Mouse (Mus musculus) heart, embryonic 11.5 days (tissue): ENCODE measurements around the gene Olah. TPM values are rescaled to one million over a fixed set of nuclear protein-coding genes. Genes with fewer than 3 reads are reported as not detected.
A peak's percentile ranks its signal among the peaks of the same experiment; 100 is the strongest.

Experiments used
- ATAC-seq: fragments of 200-750 bp; cut with Nextera tagmentation; replicated peaks from 2 replicates; pipeline ENCODE4 v1.8.0; 2017; ENCODE audit warnings: moderate library complexity; ENCODE audit not compliant: insufficient number of reproducible peaks, low FRiP score, low TSS enrichment
- H3K27ac ChIP-seq: fragments of 300-500 bp; sonication (generic); 2 replicates; pipeline ENCODE4 v1.5.1; 2014; ENCODE audit warnings: mild to moderate bottlenecking, low read depth, low read length
- H3K27me3 ChIP-seq: fragments of 300-500 bp; sonication (generic); 2 replicates; pipeline ENCODE4 v1.6.1; 2014; ENCODE audit warnings: mild to moderate bottlenecking, low read length, mixed read lengths; ENCODE audit not compliant: control insufficient read depth, insufficient read depth
- H3K36me3 ChIP-seq: fragments of 300-500 bp; sonication (generic); 2 replicates; pipeline ENCODE4 v1.6.1; 2014; ENCODE audit warnings: mild to moderate bottlenecking, low read length, moderate library complexity, mixed read lengths; ENCODE audit not compliant: control insufficient read depth, insufficient read depth
- H3K4me1 ChIP-seq: fragments of 300-500 bp; sonication (generic); 2 replicates; pipeline ENCODE4 v1.6.1; 2014; ENCODE audit warnings: low read length; ENCODE audit not compliant: control insufficient read depth, insufficient read depth
- H3K4me2 ChIP-seq: fragments of 300-500 bp; sonication (generic); 2 replicates; pipeline ENCODE4 v1.6.1; 2014; ENCODE audit warnings: mild to moderate bottlenecking, moderate library complexity
- H3K4me3 ChIP-seq: fragments of 300-500 bp; sonication (generic); 2 replicates; pipeline ENCODE4 v1.5.1; 2014; ENCODE audit warnings: low read depth, low read length
- H3K9ac ChIP-seq: fragments of 300-500 bp; sonication (generic); 2 replicates; pipeline ENCODE4 v1.6.1; 2014; ENCODE audit warnings: mild to moderate bottlenecking, low read depth, low read length, moderate library complexity
- H3K9me3 ChIP-seq: fragments of 300-500 bp; sonication (generic); replicated peaks from 2 replicates; pipeline ENCODE4 v1.6.1; 2016; ENCODE audit warnings: low read length; ENCODE audit not compliant: control insufficient read depth
- WGBS: fragments of 180-500 bp; shearing (Covaris S2); extraction: QIAGEN DNeasy Blood & Tissue Kit; methylation state at CpG from one replicate; pipeline ENCODE4 v1.1.7; 2014; ENCODE audit not compliant: insufficient replicate concordance; 5-methylcytosine and 5-hydroxymethylcytosine counted together
- polyA plus RNA-seq: library from polyadenylated mRNA; unstranded; fragments of >200 nt; fragmentation: Nextera tagmentation; extraction: Ambion mirVana; gene quantifications from 2 replicates; pipeline ENCODE4 v1.2.1, GENCODE M21; 2014

Olah gene
- polyA plus RNA-seq, 1 experiment from 2014 or later: not detected

DNA sequence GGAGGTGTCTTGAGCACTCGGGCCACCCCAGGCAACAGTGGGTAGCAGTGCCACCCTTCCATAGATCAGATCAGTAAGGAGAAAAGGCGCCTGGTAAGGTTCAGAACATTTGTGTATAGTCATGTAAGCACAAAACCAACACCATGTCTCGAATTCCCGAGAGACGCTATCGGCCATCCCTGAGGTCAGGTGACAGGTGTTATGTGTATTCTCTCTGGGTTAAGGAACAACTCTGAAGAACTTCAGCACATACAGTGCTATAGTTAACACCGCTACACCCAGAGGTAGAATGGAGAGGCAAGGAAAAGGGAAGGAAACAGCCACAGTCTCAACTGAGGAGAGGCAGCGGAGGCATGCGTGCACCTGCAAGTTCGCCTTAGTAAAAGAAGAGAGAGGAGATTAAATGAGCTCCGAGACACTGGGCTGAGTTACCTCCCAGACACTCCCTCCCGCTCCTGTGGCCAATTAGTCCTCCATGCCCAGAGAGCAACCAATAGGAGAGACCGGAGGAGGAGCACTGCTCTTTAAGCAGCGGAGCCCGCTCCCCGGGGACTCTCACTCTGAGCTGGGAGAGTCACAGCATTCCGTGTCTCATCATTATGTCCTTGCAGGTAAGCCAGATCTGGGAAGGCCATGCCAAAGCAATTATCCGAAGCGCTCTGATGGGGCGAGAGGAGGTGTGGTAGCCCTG is 61.3 kb downstream of the Olah start, which contains the start of gene Acbd7:
Gene Acbd7, plus strand, starts transcription at position 558 of the 691 bp plus-strand sequence.
- H3K4me1 ChIP-seq: 0 out of 2 replicates have a peak, but pooled peaks cover 6% of the 10 kb centered on the region
- no peaks in the 10 kb centered on the region for H3K36me3 ChIP-seq
- no peak within 1 kb of the TSS for H3K27ac ChIP-seq
- 0 out of 2 replicates have a peak, but pooled peaks have one; percentile 40 for ATAC-seq
- H3K9me3 ChIP-seq: no peaks in the 10 kb centered on the region
- no peak within 1 kb of the TSS for H3K9ac ChIP-seq
- H3K4me2 ChIP-seq: peak within 1 kb of the TSS; percentile 75
- 4% methylated on average over 20 of the region's 20 CpGs for WGBS
- peak within 1 kb of the TSS; percentile 41 for H3K4me3 ChIP-seq
- H3K27me3 ChIP-seq: no peaks in the 10 kb centered on the region

DNA sequence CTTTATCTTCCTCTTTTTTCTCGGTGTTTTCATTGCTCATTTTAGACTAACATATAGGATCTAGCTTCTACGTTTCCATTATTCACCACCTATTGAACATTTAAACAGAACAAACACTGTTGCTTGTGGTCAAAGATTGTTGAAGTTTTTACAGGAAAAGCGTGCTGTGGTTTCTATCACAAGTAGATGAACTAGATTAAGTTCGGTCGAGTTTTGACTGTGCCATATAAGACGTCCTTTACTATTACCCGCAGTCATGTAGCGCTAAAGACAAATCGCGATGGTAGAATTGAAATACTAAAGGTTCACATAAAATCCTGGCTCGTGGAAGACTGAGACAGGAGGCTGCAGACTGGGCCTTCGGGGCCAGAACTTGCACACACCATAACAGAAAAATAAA is 63.2 kb downstream of the Olah start:
- Histone ChIP-seq H3K27me3 (no peaks in the 10 kb centered on the region), H3K36me3 (0 out of 2 replicates have a peak, but pooled peaks cover 3% of the 10 kb centered on the region), H3K9ac (no peak overlapping the region), H3K27ac (no peak overlapping the region), H3K4me2 (no peak overlapping the region), H3K9me3 (no peaks in the 10 kb centered on the region), H3K4me3 (no peak overlapping the region), H3K4me1 (0 out of 2 replicates have a peak, but pooled peaks cover 6% of the 10 kb centered on the region)
- WGBS: 86% methylated on average over 12 of the region's 12 CpGs
- no peak for ATAC-seq

DNA sequence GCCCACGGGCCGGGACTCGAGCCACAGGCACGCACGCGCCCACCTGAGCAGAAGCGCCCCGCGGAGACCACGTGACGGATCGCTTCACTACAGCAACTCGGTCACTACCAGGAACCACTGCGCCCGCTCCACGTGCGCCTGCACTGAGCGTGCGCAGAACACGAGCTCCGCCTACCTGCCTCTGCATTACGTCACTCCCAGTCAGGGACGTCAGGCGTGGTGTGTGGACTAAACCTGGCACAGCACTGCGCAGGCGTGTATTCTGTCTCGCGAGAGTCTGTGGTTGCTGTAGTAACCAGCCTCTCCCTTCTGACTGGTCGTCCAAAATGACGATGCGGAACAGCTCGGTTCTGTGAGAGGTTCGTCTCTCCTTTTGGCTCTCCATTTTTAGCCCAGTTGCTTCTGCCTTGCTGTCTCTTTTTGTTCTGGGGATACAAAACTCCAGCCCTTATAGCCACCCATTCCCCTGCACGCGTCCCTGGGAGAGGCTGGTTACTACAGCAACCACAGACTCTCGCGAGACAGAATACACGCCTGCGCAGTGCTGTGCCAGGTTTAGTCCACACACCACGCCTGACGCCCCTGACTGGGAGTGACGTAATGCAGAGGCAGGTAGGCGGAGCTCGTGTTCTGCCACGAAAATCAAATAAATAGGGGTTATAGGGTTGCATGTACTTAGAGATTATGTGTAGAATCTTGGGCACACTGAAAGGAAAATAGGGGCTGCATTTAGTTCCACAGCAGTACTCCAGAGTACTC is 64.3 kb downstream of the Olah start, which contains the start of gene Rpp38:
Gene Rpp38, minus strand, starts transcription at position 160 of the 759 bp plus-strand sequence.
- Histone ChIP-seq H3K4me2 (peak within 1 kb of the TSS; percentile 85), H3K27ac (peak within 1 kb of the TSS; percentile 82), H3K9me3 (no peaks in the 10 kb centered on the region), H3K36me3 (0 out of 2 replicates have a peak, but pooled peaks cover 3% of the 10 kb centered on the region), H3K4me3 (peak within 1 kb of the TSS; percentile 75), H3K27me3 (no peaks in the 10 kb centered on the region), H3K4me1 (0 out of 2 replicates have a peak, but pooled peaks cover 6% of the 10 kb centered on the region), H3K9ac (peak within 1 kb of the TSS; percentile 84)
- under 1% methylated on average over 45 of the region's 45 CpGs for WGBS
- peak; percentile 99 for ATAC-seq

DNA sequence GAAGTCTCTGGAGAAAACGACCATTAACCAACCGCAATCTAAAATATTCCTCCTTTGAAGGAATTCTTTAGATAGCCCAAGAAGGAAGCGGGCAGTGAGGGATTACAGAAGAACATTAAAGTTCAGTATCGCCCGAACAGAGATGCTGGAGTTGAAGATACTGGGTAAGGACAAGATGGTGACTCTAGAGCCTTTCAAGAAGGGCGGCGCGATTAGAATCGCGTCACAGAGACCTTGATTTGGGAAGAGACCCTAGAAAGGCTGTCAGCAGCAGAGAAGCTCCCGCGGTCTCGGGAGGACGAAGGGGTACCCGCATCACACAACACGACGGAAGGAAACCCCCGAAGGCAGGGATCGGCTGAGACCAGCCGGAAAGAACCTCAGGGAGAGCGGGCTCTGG is 65.0 kb downstream of the Olah start:
- 0 out of 2 replicates have a peak, but pooled peaks cover 3% of the 10 kb centered on the region for H3K36me3 ChIP-seq
- H3K9me3 ChIP-seq: no peaks in the 10 kb centered on the region
- H3K9ac ChIP-seq: peak overlapping the region; percentile 84
- H3K27ac ChIP-seq: peak overlapping the region; percentile 82
- H3K27me3 ChIP-seq: no peaks in the 10 kb centered on the region
- 1% methylated on average over 21 of the region's 21 CpGs for WGBS
- peak overlapping the region; percentile 85 for H3K4me2 ChIP-seq
- no peak for ATAC-seq
- 0 out of 2 replicates have a peak, but pooled peaks cover 6% of the 10 kb centered on the region for H3K4me1 ChIP-seq
- peak overlapping the region; percentile 75 for H3K4me3 ChIP-seq

DNA sequence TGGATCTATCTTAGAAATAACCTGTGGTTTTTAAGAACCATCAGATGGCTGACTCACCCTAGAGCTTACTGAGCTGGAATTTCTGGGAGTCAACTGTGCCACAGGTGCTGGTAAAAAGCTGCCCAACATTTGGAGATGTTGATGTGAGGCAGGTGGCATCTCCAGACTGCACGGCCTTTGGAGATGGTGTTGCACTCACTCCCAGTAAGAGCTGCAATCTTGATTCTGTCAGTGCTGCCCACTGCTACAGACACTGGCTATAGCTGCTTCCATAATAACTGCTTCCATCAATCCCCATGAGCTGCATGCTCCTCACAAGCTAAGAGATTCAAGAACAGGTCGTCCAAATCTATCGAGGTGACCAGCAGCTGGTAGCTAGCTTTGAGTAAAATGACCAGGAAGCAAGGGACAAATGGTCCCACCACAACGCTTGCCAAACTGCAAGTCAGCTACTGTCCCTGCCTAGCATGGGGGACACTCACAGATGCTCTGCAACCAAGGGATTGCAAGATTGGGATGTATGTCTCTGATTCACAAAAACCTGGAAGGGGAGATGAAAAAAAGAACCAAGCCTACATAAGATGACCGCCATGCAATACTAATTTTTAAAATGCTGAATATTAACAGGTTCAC is 65.8 kb downstream of the Olah start:
- 74% methylated on average over 5 of the region's 5 CpGs for WGBS

DNA sequence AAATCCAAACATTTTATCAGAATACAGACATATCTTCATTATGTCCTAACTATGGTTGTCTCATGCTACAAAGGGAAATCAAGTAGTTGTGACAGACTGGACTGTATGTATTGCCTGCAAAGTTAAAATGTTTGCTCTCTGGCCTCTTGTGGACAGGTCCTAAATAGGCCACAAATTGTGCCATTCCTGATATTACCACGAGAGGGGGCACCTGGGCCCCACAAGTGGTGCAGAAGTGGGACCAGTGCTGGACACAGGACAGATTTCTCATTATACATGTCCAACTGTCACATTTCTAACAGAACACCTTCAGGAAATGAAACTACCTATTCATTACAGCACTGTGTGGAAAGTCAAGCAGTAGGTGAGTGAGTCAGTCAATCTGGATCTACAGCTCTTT is 69.7 kb downstream of the Olah start:
- H3K9me3 ChIP-seq: no peaks in the 10 kb centered on the region
- H3K4me3 ChIP-seq: no peak overlapping the region
- H3K36me3 ChIP-seq: peaks cover 21% of the 10 kb centered on the region
- H3K27me3 ChIP-seq: no peaks in the 10 kb centered on the region
- WGBS: 25% methylated on average over 1 of the region's 1 CpGs
- no peak overlapping the region for H3K27ac ChIP-seq
- no peak overlapping the region for H3K4me2 ChIP-seq
- 0 out of 2 replicates have a peak, but pooled peaks cover 6% of the 10 kb centered on the region for H3K4me1 ChIP-seq
- ATAC-seq: no peak
- no peak overlapping the region for H3K9ac ChIP-seq

More for the DNA sequence above, 65.8 kb downstream of the Olah start:
- 0 out of 2 replicates have a peak, but pooled peaks cover 3% of the 10 kb centered on the region for H3K36me3 ChIP-seq
- no peak overlapping the region for H3K27ac ChIP-seq
- no peaks in the 10 kb centered on the region for H3K9me3 ChIP-seq
- peak overlapping the region; percentile 85 for H3K4me2 ChIP-seq
- peak overlapping the region; percentile 75 for H3K4me3 ChIP-seq
- ATAC-seq: no peak
- H3K27me3 ChIP-seq: no peaks in the 10 kb centered on the region
- 0 out of 2 replicates have a peak, but pooled peaks cover 6% of the 10 kb centered on the region for H3K4me1 ChIP-seq
- no peak overlapping the region; the same call in 1 of the 2 replicates for H3K9ac ChIP-seq

DNA sequence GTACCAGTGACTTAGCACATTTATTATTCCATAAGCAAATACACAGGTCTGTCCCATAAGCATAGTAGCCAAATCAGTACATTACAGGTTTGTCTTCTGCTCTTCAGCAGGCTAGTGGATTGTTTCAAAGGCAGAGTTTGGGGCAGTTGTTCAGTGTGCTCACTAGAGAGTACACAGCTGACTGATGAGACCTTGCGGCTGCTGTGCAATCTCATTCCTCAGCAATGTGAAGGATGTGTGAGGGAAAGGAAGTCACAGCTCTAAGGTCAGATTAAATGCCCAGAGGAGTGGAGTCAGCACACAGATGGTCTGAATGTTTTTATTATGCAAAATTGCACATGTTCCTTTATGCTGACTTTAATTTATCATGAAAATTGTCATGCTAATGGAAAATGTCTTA is 70.5 kb downstream of the Olah start:
- H3K27ac ChIP-seq: no peak overlapping the region
- H3K4me3 ChIP-seq: no peak overlapping the region
- H3K4me1 ChIP-seq: 0 out of 2 replicates have a peak, but pooled peaks cover 6% of the 10 kb centered on the region
- WGBS: 66% methylated on average over 1 of the region's 1 CpGs
- H3K9ac ChIP-seq: no peak overlapping the region
- no peaks in the 10 kb centered on the region for H3K9me3 ChIP-seq
- H3K36me3 ChIP-seq: peaks cover 21% of the 10 kb centered on the region
- H3K27me3 ChIP-seq: no peaks in the 10 kb centered on the region
- ATAC-seq: no peak
- H3K4me2 ChIP-seq: no peak overlapping the region
